Mouse (Mus musculus) MEL (cell line): ENCODE data around the gene Fhdc1. TPM values are rescaled to one million over a fixed set of nuclear protein-coding genes. Genes with fewer than 3 reads are reported as not detected.
A peak's percentile ranks its signal among the peaks of the same experiment; 100 is the strongest.

Source experiments
- DNase-seq: peaks from one replicate; pipeline ENCODE4 v3.0.0; 2011; ENCODE audit warnings: low read depth, low spot score
- H3K27ac ChIP-seq: 2 replicates; pipeline ENCODE4 v1.5.1; 2012; ENCODE audit warnings: low read depth, mild to moderate bottlenecking, control low read depth, low read length, moderate library complexity; ENCODE audit not compliant: control insufficient read depth
- H3K27me3 ChIP-seq, 2 experiments: fragments of 150-350 bp in 1 of 2; sonication (generic) in 1 of 2; 2 replicates each; pipeline ENCODE4 v1.6.1; 2012; ENCODE audit warnings: low read length in 2 of 2, mild to moderate bottlenecking in 2 of 2, improper control_type of control experiment in 1 of 2, moderate library complexity in 1 of 2; ENCODE audit not compliant: insufficient read depth in 2 of 2, control insufficient read depth in 1 of 2
- H3K36me3 ChIP-seq, 2 experiments: 2 replicates each; pipeline ENCODE4 v1.6.1; 2012 to 2014; ENCODE audit warnings: low read length in 2 of 2, improper control_type of control experiment in 1 of 2, inconsistent platforms in 1 of 2, mild to moderate bottlenecking in 1 of 2; ENCODE audit not compliant: insufficient read depth in 2 of 2, control insufficient read depth in 1 of 2
- H3K4me1 ChIP-seq, 2 experiments: fragments of 150-350 bp in 1 of 2; sonication (generic) in 1 of 2; 2 replicates each; pipeline ENCODE4 v1.6.1; 2012; ENCODE audit warnings: low read length in 2 of 2, improper control_type of control experiment in 1 of 2, mild to moderate bottlenecking in 1 of 2; ENCODE audit not compliant: insufficient read depth in 2 of 2, control insufficient read depth in 1 of 2
- H3K4me3 ChIP-seq, 2 experiments: fragments of 150-350 bp in 1 of 2; sonication (generic) in 1 of 2; 2 replicates each; pipeline ENCODE4 v1.5.1; 2012; ENCODE audit warnings: low read depth in 2 of 2, low read length in 2 of 2, mild to moderate bottlenecking in 2 of 2, moderate library complexity in 2 of 2, control low read depth in 1 of 2, improper control_type of control experiment in 1 of 2; ENCODE audit not compliant: control insufficient read depth in 1 of 2, insufficient read depth in 1 of 2
- H3K79me2 ChIP-seq: 2 replicates; pipeline ENCODE4 v1.6.1; 2012; ENCODE audit warnings: mild to moderate bottlenecking, low read length, moderate library complexity; ENCODE audit not compliant: control insufficient read depth, poor library complexity, insufficient read depth
- H3K9ac ChIP-seq: 2 replicates; pipeline ENCODE4 v1.6.1; 2012; ENCODE audit warnings: low read depth, mild to moderate bottlenecking, control low read depth, low read length, moderate library complexity; ENCODE audit not compliant: control insufficient read depth, poor library complexity, severe bottlenecking
- H3K9me3 ChIP-seq: fragments of 150-350 bp; sonication (generic); replicated peaks from 2 replicates; pipeline ENCODE4 v1.6.1; 2012; ENCODE audit warnings: mild to moderate bottlenecking, low read length, improper control_type of control experiment, moderate library complexity; ENCODE audit not compliant: insufficient read depth
- CTCF ChIP-seq, 3 experiments: IDR thresholded peaks in 2 of 3; conservative IDR thresholded peaks in 1 of 3; 2 replicates each; pipeline ENCODE4 v1.5.1; 2011 to 2012; ENCODE audit warnings: low read length in 3 of 3, low read depth in 2 of 3, mild to moderate bottlenecking in 2 of 3, improper control_type of control experiment in 1 of 3, inconsistent platforms in 1 of 3, mixed read lengths in 1 of 3, moderate library complexity in 1 of 3; ENCODE audit not compliant: control insufficient read depth in 1 of 3, insufficient read depth in 1 of 3, poor library complexity in 1 of 3, severe bottlenecking in 1 of 3
- EP300 ChIP-seq, 2 experiments: IDR thresholded peaks; 2 replicates each; pipeline ENCODE4 v1.6.1; 2011; ENCODE audit warnings: improper control_type of control experiment in 2 of 2, low read length in 2 of 2, low read depth in 1 of 2, mild to moderate bottlenecking in 1 of 2
- GATA1 ChIP-seq: IDR thresholded peaks from 2 replicates; pipeline ENCODE4 v1.6.1; 2011; ENCODE audit warnings: low read depth, low read length, improper control_type of control experiment
- KAT2A ChIP-seq: conservative IDR thresholded peaks from 2 replicates; pipeline ENCODE4 v1.6.1; 2012; ENCODE audit warnings: low read depth, low read length, improper control_type of control experiment, inconsistent platforms
- MAX ChIP-seq: IDR thresholded peaks from 2 replicates; pipeline ENCODE4 v1.6.1; 2011; ENCODE audit warnings: low read length, improper control_type of control experiment
- MAZ ChIP-seq: IDR thresholded peaks from 2 replicates; pipeline ENCODE4 v1.6.1; 2012; ENCODE audit warnings: low read depth, mild to moderate bottlenecking, inconsistent platforms, low read length, improper control_type of control experiment
- MEF2A ChIP-seq: IDR thresholded peaks from 2 replicates; pipeline ENCODE4 v1.6.1; 2014; ENCODE audit warnings: low read depth, mild to moderate bottlenecking, inconsistent platforms, low read length, improper control_type of control experiment; ENCODE audit not compliant: poor library complexity, insufficient replicate concordance, severe bottlenecking; ENCODE audit errors: extremely low read depth
- MYB ChIP-seq: IDR thresholded peaks from 2 replicates; pipeline ENCODE4 v1.6.1; 2011; ENCODE audit warnings: mild to moderate bottlenecking, low read depth, low read length, improper control_type of control experiment
- MYC ChIP-seq: IDR thresholded peaks from 2 replicates; pipeline ENCODE4 v1.6.1; 2011; ENCODE audit warnings: low read depth, mild to moderate bottlenecking, low read length, improper control_type of control experiment, moderate library complexity
- NELFE ChIP-seq: IDR thresholded peaks from 2 replicates; pipeline ENCODE4 v1.6.1; 2011; ENCODE audit warnings: low read depth, low read length, improper control_type of control experiment
- POLR2A ChIP-seq, 2 experiments: IDR thresholded peaks; 2 replicates each; pipeline ENCODE4 v1.6.1; 2011 to 2012; ENCODE audit warnings: low read length in 2 of 2, mild to moderate bottlenecking in 2 of 2, control low read depth in 1 of 2, improper control_type of control experiment in 1 of 2, low read depth in 1 of 2, moderate library complexity in 1 of 2; ENCODE audit not compliant: control insufficient read depth in 1 of 2, insufficient read depth in 1 of 2, poor library complexity in 1 of 2
- POLR2AphosphoS5 ChIP-seq: IDR thresholded peaks from 2 replicates; pipeline ENCODE4 v1.6.1; 2012; ENCODE audit warnings: low read depth, borderline replicate concordance, mild to moderate bottlenecking, inconsistent platforms, low read length, moderate library complexity, mixed read lengths
- RCOR1 ChIP-seq: IDR thresholded peaks from 2 replicates; pipeline ENCODE4 v1.6.1; 2012; ENCODE audit warnings: low read depth, mild to moderate bottlenecking, inconsistent platforms, low read length, improper control_type of control experiment
- SMC3 ChIP-seq: IDR thresholded peaks from 2 replicates; pipeline ENCODE4 v1.6.1; 2011; ENCODE audit warnings: low read depth, low read length, improper control_type of control experiment
- TCF12 ChIP-seq: IDR thresholded peaks from 2 replicates; pipeline ENCODE4 v1.6.1; 2014; ENCODE audit warnings: low read depth, mild to moderate bottlenecking, inconsistent platforms, low read length, improper control_type of control experiment, moderate library complexity
- USF1 ChIP-seq: IDR thresholded peaks from 2 replicates; pipeline ENCODE4 v1.6.1; 2014; ENCODE audit warnings: low read depth, mild to moderate bottlenecking, inconsistent platforms, low read length, improper control_type of control experiment, moderate library complexity
- USF2 ChIP-seq, 2 experiments: IDR thresholded peaks; 2 replicates each; pipeline ENCODE4 v1.6.1; 2011 to 2012; ENCODE audit warnings: improper control_type of control experiment in 2 of 2, low read length in 2 of 2, borderline replicate concordance in 1 of 2, inconsistent platforms in 1 of 2, low read depth in 1 of 2, mild to moderate bottlenecking in 1 of 2; ENCODE audit not compliant: insufficient read depth in 1 of 2
- ZKSCAN1 ChIP-seq: IDR thresholded peaks from 2 replicates; pipeline ENCODE4 v1.6.1; 2012; ENCODE audit warnings: low read depth, mild to moderate bottlenecking, inconsistent platforms, low read length, improper control_type of control experiment, moderate library complexity
- polyA plus RNA-seq, 2 experiments: library from polyadenylated mRNA; stranded (reverse) in 1 of 2; unstranded in 1 of 2; fragments of >175 nt in 1 of 2; fragments of >200 nt in 1 of 2; gene quantifications; 2 replicates each; pipeline versions ENCODE4 v1.2.1 to v1.2.4; 2012; ENCODE audit warnings: low replicate concordance in 2 of 2, low read depth in 1 of 2; ENCODE audit not compliant: insufficient read length in 2 of 2, insufficient read depth in 1 of 2, missing spikeins in 1 of 2
- total RNA-seq: library from RNA; depleted of rRNA; stranded (reverse); fragments of 300-350 nt; gene quantifications from 2 replicates; pipeline ENCODE4 v1.2.3, GENCODE M21; 2012

Gene Fhdc1
- total and polyA plus RNA-seq, 3 experiments: 0.54 to 2.0 TPM; not detected in 1

- TF ChIP-seq MEF2A (no peak), CTCF (IDR thresholded peaks at IDR 0.05 in 2 of 3, conservative IDR thresholded peaks at IDR 0.05 in 1 of 3; ENCODE audit: control insufficient read depth in 1 of 3, insufficient read depth in 1 of 3, low read depth in 2 of 3, low read length in 3 of 3, poor library complexity in 1 of 3, severe bottlenecking in 1 of 3) (no peak), MAX (no peak), GATA1 (peak; percentile 59), MAZ (no peak), EP300 (IDR thresholded peaks at IDR 0.05; ENCODE audit: low read depth in 1 of 2, low read length in 2 of 2) (peak; percentile 13 to 49; a peak in 1 of 4 replicates), SMC3 (no peak)
Measured at GRCm38 (mm10) chr3:84505193-84505592, 25.0 kb upstream of the Fhdc1 start (continued).

- peak; percentile 79 for DNase-seq
- Histone ChIP-seq H3K36me3 (peaks cover 0 to 9% of the 10 kb centered on the region in 2 experiments; a peak in 2 of 4 replicates), H3K4me3 (no peak overlapping the region), H3K9me3 (no peaks in the 10 kb centered on the region), H3K9ac (no peak overlapping the region), H3K79me2 (no peaks in the 10 kb centered on the region), H3K27ac (no peak overlapping the region), H3K4me1 (peaks cover 0 to 10% of the 10 kb centered on the region in 2 experiments; a peak in 2 of 4 replicates), H3K27me3 (no peaks in the 10 kb centered on the region)
- TF ChIP-seq GATA1 (no peak), USF1 (no peak), EP300 (IDR thresholded peaks at IDR 0.05; ENCODE audit: low read depth in 1 of 2, low read length in 2 of 2) (peak in 1 of 2 experiments; percentile 16; a peak in 1 of 4 replicates), MYB (no peak), TCF12 (no peak), SMC3 (no peak), MYC (no peak), POLR2A (IDR thresholded peaks at IDR 0.05; ENCODE audit: control insufficient read depth in 1 of 2, insufficient read depth in 1 of 2, low read depth in 1 of 2, low read length in 2 of 2, poor library complexity in 1 of 2) (no peak), USF2 (IDR thresholded peaks at IDR 0.05; ENCODE audit: borderline replicate concordance in 1 of 2, insufficient read depth in 1 of 2, low read depth in 1 of 2, low read length in 2 of 2) (no peak), RCOR1 (peak; percentile 89), ZKSCAN1 (no peak), NELFE (no peak), POLR2AphosphoS5 (no peak), KAT2A (no peak)
Measured at GRCm38 (mm10) chr3:84504291-84504690, 24.1 kb upstream of the Fhdc1 start.
